Mouse (Mus musculus) heart, adult 18-20 months (tissue): ENCODE results near the gene Nsun2. TPM values are rescaled to one million over a fixed set of nuclear protein-coding genes. Genes with fewer than 3 reads are reported as not detected.
"Not testable (repeated sequence)": the region's sequence is repeated elsewhere in the genome, so short reads cannot be mapped to it uniquely, and the experiment has no call there.

ENCODE experiments used
- DNase-seq, 2 experiments: peaks; one replicate each; pipeline ENCODE4 v3.0.0; 2021 to 2022; ENCODE audit warnings: mixed read lengths in 1 of 2
- total RNA-seq, 2 experiments: library from RNA; stranded (reverse); gene quantifications; 2 replicates each; pipeline ENCODE4 v1.2.3; 2021

Nsun2 gene
- total RNA-seq, 2 experiments from 2014 or later: 47.1 to 49.1 TPM

DNA sequence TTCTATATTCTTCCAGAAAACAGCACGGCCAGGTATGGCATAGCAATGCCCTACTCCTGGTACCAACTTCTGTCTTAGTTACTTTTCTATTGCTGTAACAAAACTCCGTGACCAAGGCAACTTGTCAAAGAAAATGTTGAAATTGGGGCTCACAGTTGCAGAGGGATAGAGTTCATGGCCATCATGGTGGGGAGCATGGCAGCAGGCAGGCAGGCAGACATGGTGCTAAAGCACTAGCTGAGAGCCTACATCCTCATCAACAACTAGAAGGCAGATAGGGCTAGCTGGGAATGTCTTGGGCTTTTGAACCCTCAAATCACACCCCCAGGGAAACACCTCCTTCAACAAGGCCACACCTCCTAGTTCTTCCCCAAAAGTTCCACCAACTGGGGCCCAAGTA is 17.3 kb downstream of the Nsun2 start:
- DNase-seq: no peak

- peak in 1 of 2 experiments; percentile 64 for DNase-seq
Observed at GRCm38 (mm10) chr13:69553024-69553423, 19.5 kb downstream of the Nsun2 start.

DNA sequence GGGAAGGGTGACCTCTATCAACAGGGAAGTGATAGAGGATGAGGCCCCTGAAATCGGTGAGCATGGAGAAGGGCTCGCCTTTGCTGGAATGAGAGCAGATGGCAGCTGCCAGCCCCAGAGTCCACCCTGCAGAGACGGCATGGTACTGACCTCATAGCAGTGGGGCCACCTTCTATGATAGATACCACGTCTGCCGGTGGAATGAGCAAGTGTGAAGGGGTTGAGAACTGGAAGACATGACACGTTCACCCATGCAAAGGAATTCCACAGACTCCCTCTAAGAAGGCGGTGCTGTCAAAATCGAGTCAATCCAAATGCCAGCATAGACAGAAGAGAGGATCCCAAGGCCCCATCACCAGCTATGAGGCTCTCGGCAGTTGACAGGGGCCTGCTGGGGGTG is 20.7 kb downstream of the Nsun2 start:
- no peak for DNase-seq

GRCm38 (mm10) chr13:69555045-69555444 is 21.5 kb downstream of the Nsun2 start:
- DNase-seq: no peak

DNA sequence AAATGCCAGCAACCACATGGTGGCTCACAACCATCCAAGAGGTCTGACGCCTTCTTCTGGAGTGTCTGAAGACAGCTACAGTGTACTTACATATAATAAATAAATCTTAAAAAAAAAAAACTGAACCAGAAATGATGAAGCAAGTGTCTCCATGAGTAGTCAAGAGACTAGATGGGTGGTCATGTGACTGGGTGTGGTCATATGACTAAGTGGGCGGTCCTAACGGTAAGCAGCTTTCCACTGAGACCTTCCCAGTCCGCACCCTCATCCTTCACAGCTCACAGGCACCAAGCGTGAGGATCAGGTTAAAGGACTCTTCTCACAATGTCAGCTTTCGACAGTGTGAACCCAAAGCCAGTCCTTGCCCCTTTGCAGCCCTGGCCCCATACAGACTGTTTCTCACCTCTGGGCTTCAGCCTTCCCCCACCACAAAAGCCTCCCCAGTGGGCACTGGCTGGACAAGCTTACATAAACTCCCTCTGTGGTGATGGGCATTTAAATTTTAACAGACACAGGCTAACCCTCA is 22.5 kb downstream of the Nsun2 start:
- no peak for DNase-seq

DNA sequence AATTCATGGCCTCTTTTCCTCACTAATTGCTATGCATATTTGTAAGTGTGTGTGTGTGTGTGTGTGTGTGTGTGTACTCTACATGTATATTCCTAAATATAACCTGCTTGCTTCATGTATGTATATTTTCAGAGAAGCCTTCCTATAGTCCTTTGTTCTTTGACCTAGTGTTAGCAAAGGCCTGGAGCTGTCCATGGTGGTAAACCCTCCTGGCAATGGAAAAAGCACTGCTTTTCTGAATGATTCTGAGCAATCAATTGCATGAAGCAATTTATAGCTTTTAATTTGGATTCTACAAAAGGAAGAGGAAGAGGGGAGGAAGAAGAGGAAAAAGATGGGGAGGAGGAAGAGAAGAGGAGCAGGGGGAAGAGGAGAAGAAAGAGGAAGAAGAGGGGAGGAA is 23.2 kb downstream of the Nsun2 start:
- DNase-seq: no peak

- peak in 1 of 2 experiments; percentile 58 for DNase-seq
Observed at GRCm38 (mm10) chr13:69558098-69558660, 24.6 kb downstream of the Nsun2 start.

DNA sequence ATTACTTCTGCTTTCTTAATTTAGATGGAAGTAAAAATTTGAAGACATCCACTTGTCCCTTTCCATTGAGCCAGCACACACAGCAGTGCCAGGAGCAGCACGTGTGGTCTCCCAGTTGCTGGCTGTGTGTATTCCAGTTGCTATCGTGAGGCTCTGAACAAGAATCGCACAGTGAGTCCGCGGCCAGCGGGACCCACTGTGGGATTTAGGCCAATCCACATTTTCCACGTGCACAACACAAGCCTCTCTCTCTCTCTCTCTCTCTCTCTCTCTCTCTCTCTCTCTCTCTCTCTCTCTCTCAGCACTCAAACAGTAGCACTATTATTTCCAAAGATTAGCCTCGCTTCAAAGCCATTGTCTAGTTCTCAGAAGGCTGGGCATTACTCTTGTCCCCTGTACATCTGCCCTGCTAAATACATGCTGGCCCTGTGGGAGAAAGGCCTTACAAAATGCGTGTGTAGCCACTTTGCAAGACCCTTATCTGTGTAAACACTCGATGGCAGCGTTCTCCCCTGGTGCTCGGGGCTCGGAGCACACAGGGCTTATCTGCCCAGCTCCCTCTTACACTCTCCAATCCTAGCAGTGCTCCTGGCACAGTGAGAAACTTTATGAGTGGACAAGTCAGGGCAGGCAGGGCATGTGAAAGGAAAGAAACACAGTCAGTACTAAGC is 25.9 kb downstream of the Nsun2 start:
- DNase-seq: peak in 1 of 2 experiments; percentile 47

DNA sequence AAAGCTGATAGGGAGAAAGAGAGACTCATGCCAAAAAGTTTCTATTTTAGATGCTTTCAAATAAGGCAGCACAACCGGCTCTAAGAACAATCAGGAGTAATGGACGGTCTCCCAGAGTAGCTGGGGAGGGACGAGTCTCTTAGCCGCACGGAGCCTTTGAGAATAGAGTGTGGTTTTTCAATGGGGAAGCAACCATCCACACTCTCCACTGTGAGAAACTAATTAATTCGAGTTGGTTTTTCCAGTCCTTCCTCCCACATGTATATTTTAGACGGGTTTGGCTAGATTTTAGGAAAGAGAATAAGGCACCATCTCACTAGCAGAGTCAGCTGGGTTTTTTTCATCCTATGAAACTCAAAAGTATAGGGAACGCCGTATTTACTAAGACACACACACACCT is 28.5 kb downstream of the Nsun2 start:
- DNase-seq: no peak

GRCm38 (mm10) chr13:69562654-69563574 is 29.4 kb downstream of the Nsun2 start:
- DNase-seq: peak; percentile 56 to 76

DNA sequence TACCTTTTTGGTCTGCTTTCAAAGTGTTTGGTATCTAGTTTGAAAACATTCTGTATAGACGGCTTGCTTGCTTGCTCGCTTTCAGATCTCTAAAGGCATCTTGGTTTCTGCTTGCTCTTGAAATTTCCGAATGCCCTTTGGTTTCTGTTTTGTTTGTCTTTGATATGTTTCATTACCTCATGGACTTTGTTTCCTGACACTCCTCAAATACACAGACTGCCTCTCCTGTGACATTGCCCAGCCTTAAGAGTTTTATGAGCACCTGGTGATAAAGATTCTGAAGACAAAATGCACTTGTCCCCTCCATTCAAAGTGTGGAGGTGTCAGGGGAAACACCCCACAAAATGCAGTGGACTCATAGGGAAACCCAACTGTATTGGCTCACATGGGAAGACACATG is 30.4 kb downstream of the Nsun2 start:
- no peak for DNase-seq

DNA sequence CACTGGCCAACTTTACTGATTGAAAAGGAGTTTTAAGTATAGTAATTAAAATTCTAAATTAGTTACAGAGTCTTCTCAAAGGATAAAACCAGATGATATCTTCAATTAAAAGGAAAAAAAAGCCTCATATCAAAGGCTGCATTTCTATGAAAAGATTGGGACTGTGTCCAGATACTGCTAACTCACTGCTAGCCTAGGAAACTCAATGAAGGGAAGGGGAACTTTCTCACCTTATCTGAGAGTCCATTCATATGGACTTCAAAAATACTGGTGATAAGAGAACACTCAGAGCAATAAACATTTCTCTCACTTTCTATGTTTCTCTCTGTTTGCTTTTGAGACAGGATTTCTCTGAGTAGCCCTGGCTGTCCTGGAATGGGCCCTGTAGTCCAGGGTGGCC is 31.0 kb downstream of the Nsun2 start:
- no peak for DNase-seq

DNA sequence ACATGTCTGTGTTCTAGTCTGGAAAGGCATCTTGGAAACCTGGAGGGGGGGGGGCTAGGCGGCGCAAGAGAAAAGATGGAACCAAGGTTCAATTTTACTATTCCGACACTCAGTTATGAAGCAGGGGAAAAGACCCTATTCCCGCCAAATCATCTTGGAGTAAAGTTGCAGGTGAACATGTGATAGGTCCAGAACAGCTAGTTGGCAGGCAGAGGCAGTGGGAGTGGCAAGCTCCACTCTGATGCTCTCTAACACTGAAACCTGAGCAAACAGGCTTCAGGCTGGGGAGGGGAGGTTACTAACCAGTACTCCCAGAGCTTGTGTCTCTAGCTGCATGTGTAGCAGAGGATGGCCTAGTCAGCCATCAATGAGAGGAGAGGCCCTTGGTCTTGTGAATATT is 31.9 kb downstream of the Nsun2 start:
- not testable (repeated sequence) for DNase-seq

DNA sequence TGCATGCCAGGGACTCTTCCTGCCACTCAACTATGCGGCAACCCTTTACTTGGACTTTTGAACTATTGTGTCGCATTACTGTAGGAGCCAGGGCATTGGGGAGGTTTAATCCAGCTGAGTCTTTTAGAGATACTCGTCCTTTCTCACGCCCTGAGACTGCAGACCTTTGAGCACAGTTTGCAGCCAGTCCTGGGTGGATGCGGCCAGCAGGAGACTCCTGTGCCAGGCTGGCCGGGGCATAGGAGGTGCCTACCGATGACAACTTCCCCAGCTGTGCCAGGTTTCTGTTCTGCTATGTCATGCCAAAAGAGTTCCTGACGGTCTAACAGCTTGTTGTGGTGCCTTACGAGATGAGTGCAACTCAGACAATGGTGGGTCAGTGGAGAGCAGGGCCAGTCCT is 35.7 kb downstream of the Nsun2 start:
- DNase-seq: peak; percentile 28 to 52

DNA sequence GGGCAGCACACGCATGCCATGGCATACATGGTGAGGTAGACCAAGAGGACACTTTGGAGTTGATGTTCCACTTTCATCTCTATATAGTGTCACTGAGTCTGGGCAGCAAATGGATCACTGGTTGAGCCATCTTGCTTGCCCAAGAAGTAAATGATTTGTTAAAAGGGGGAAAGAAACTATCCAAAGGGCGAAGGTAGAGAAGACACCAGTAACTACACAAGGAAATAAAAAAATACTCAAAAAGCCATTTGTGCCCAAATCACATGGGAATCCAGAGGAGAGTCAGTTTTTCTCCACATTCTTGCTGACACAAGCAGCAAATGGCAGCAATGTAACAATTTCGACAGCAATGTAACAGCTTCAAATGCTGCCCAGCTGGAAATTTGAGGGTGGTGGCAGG is 39.0 kb downstream of the Nsun2 start:
- no peak for DNase-seq

GRCm38 (mm10) chr13:69576676-69577075 is 43.1 kb downstream of the Nsun2 start:
- peak; percentile 12 to 24 for DNase-seq

- DNase-seq: no peak
Observed at GRCm38 (mm10) chr13:69577181-69577834, 43.8 kb downstream of the Nsun2 start.

- DNase-seq: no peak
Observed at GRCm38 (mm10) chr13:69582411-69582810, 48.9 kb downstream of the Nsun2 start.

- no peak for DNase-seq
Observed at GRCm38 (mm10) chr13:69583591-69583990, 50.0 kb downstream of the Nsun2 start.

GRCm38 (mm10) chr13:69585828-69586227 is 52.3 kb downstream of the Nsun2 start:
- peak in 1 of 2 experiments; percentile 6 for DNase-seq

DNA sequence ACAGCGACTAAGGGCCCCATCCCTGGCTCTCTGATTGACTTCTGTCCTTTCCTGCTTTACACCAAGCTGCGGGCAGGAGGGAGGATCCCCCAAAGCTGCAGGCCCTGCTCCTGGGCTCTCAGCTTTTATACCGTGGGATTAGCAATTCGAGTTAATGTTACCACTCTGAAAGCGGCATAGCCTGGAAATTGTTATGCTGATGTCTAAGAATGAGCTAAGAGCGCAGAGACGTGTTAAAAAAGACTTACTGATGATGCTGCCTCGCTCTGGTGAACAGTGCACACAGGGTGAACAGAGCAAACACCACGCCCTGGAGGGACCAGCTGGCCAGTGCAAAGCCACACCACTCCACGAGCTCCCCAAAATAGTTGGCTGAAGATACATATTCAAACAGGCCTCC is 52.8 kb downstream of the Nsun2 start:
- DNase-seq: no peak

GRCm38 (mm10) chr13:69587849-69588248 is 54.3 kb downstream of the Nsun2 start:
- no peak for DNase-seq
